Mouse (Mus musculus) CH12.LX (cell line): ENCODE data around the gene Fpgs. TPM values are rescaled to one million over a fixed set of nuclear protein-coding genes. Genes with fewer than 3 reads are reported as not detected.

Experiments
- DNase-seq: peaks from one replicate; pipeline ENCODE4 v3.0.0-alpha.2; 2013; ENCODE audit errors: extremely low read depth
- H3K27ac ChIP-seq: 2 replicates; pipeline ENCODE4 v1.5.1; 2012; ENCODE audit warnings: low read depth, mild to moderate bottlenecking, control low read depth, moderate library complexity; ENCODE audit not compliant: insufficient read depth
- H3K27me3 ChIP-seq: replicated peaks from 2 replicates; pipeline ENCODE3; 2012; ENCODE audit warnings: inconsistent platforms
- H3K36me3 ChIP-seq, 2 experiments: replicated peaks in 1 of 2; 2 replicates each; pipeline versions ENCODE3 to v1.6.1; 2012; ENCODE audit warnings: inconsistent platforms in 1 of 2, low read length in 1 of 2, mild to moderate bottlenecking in 1 of 2, mixed read lengths in 1 of 2, moderate library complexity in 1 of 2; ENCODE audit not compliant: control insufficient read depth in 1 of 2, insufficient read depth in 1 of 2
- H3K4me1 ChIP-seq, 2 experiments: 2 replicates each; pipeline ENCODE4 v1.6.1; 2012; ENCODE audit warnings: inconsistent platforms in 1 of 2, moderate library complexity in 1 of 2; ENCODE audit not compliant: insufficient read depth in 2 of 2, control insufficient read depth in 1 of 2
- H3K4me2 ChIP-seq: 2 replicates; pipeline ENCODE4 v1.6.1; 2012; ENCODE audit warnings: low read depth, mild to moderate bottlenecking, control low read depth; ENCODE audit not compliant: poor library complexity, insufficient read depth, severe bottlenecking
- H3K4me3 ChIP-seq, 3 experiments: fragments of 150-350 bp in 1 of 3; sonication (generic) in 1 of 3; replicated peaks in 1 of 3; 2 replicates each; pipeline versions ENCODE3 to v1.5.1; 2011 to 2012; ENCODE audit warnings: low read depth in 2 of 3, low read length in 2 of 3, mild to moderate bottlenecking in 2 of 3, moderate library complexity in 2 of 3, control low read depth in 1 of 3, improper control_type of control experiment in 1 of 3, inconsistent platforms in 1 of 3, mixed read lengths in 1 of 3; ENCODE audit not compliant: poor library complexity in 1 of 3
- H3K79me2 ChIP-seq: replicated peaks from 2 replicates; pipeline ENCODE4 v1.6.1; 2012; ENCODE audit warnings: mild to moderate bottlenecking, moderate library complexity; ENCODE audit not compliant: control insufficient read depth, poor library complexity, insufficient read depth, severe bottlenecking; ENCODE audit errors: extremely low read depth
- H3K9ac ChIP-seq: 2 replicates; pipeline ENCODE4 v1.6.1; 2012; ENCODE audit warnings: low read depth, mild to moderate bottlenecking, control low read depth, moderate library complexity; ENCODE audit not compliant: insufficient read depth
- H3K9me3 ChIP-seq: replicated peaks from 2 replicates; pipeline ENCODE3; 2012; ENCODE audit warnings: low read length, inconsistent platforms, mixed read lengths
- CHD2 ChIP-seq: IDR thresholded peaks from 2 replicates; pipeline ENCODE4 v1.6.1; 2011; ENCODE audit warnings: low read length, improper control_type of control experiment
- CTCF ChIP-seq, 2 experiments: IDR thresholded peaks in 1 of 2; conservative IDR thresholded peaks in 1 of 2; 2 replicates each; pipeline ENCODE4 v1.5.1; 2011 to 2012; ENCODE audit warnings: low read depth in 2 of 2, low read length in 2 of 2, improper control_type of control experiment in 1 of 2, inconsistent platforms in 1 of 2, mild to moderate bottlenecking in 1 of 2, moderate library complexity in 1 of 2
- E2F4 ChIP-seq: IDR thresholded peaks from 2 replicates; pipeline ENCODE4 v1.6.1; 2011; ENCODE audit warnings: low read depth, low read length, improper control_type of control experiment; ENCODE audit not compliant: insufficient replicate concordance
- ELF1 ChIP-seq: IDR thresholded peaks from 2 replicates; pipeline ENCODE4 v1.6.1; 2014; ENCODE audit warnings: low read depth, mild to moderate bottlenecking, inconsistent platforms, low read length, improper control_type of control experiment
- GABPA ChIP-seq: IDR thresholded peaks from 2 replicates; pipeline ENCODE4 v1.6.1; 2012; ENCODE audit warnings: low read depth, low read length, improper control_type of control experiment, inconsistent platforms; ENCODE audit not compliant: insufficient replicate concordance
- JUN ChIP-seq: IDR thresholded peaks from 2 replicates; pipeline ENCODE4 v1.6.1; 2011; ENCODE audit warnings: low read depth, mild to moderate bottlenecking, low read length, improper control_type of control experiment, moderate library complexity; ENCODE audit not compliant: insufficient read depth
- MAFK ChIP-seq: IDR thresholded peaks from 2 replicates; pipeline ENCODE4 v1.6.1; 2011; ENCODE audit warnings: low read length, improper control_type of control experiment; ENCODE audit not compliant: insufficient replicate concordance
- MAX ChIP-seq: IDR thresholded peaks from 2 replicates; pipeline ENCODE4 v1.6.1; 2011; ENCODE audit warnings: low read length, improper control_type of control experiment
- MEF2A ChIP-seq: IDR thresholded peaks from 2 replicates; pipeline ENCODE4 v1.6.1; 2014; ENCODE audit warnings: low read depth, mild to moderate bottlenecking, inconsistent platforms, low read length, improper control_type of control experiment, borderline replicate concordance
- PAX5 ChIP-seq: IDR thresholded peaks from 2 replicates; pipeline ENCODE4 v1.6.1; 2012; ENCODE audit warnings: low read length, inconsistent platforms, mixed read lengths
- RAD21 ChIP-seq: IDR thresholded peaks from 2 replicates; pipeline ENCODE4 v1.6.1; 2011; ENCODE audit warnings: low read depth, mild to moderate bottlenecking, low read length, improper control_type of control experiment, moderate library complexity
- SIN3A ChIP-seq: IDR thresholded peaks from 2 replicates; pipeline ENCODE4 v1.6.1; 2012; ENCODE audit warnings: low read length, improper control_type of control experiment, inconsistent platforms
- TCF12 ChIP-seq: IDR thresholded peaks from 2 replicates; pipeline ENCODE4 v1.6.1; 2014; ENCODE audit warnings: low read depth, mild to moderate bottlenecking, inconsistent platforms, low read length, improper control_type of control experiment
- ZNF384 ChIP-seq: IDR thresholded peaks from 2 replicates; pipeline ENCODE4 v1.6.1; 2012; ENCODE audit warnings: low read depth, low read length, improper control_type of control experiment, inconsistent platforms
- dilution Hi-C: fragments of 300-500 bp; cut with MboI; formaldehyde crosslinking; loops from 2 replicates; pipeline ENCODE4 v1.14.3; 2020; ENCODE audit warnings: low sequenced_read_pairs; ENCODE audit not compliant: extremely low pct_unique_long_range_greater_than_20kb, extremely low pct_ligation_motif_present
- in situ Hi-C: fragments of 300-500 bp; cut with MboI; formaldehyde crosslinking; loops from 3 replicates; pipeline ENCODE4 v1.14.3; 2019; ENCODE audit warnings: low sequenced_read_pairs, low pct_ligation_motif_present, low pct_unique_long_range_greater_than_20kb, mixed read lengths
- polyA plus RNA-seq: library from polyadenylated mRNA; unstranded; fragments of >175 nt; gene quantifications from 2 replicates; pipeline ENCODE4 v1.2.1, GENCODE M21; 2012; ENCODE audit warnings: low read depth; ENCODE audit not compliant: insufficient read length
- total RNA-seq, 2 experiments: library from RNA; depleted of rRNA; stranded (reverse); fragments of 300-350 nt in 1 of 2; fragments of >200 nt in 1 of 2; gene quantifications; 2 replicates each; pipeline ENCODE4 v1.2.3; 2012 to 2014

Gene Fpgs
- total and polyA plus RNA-seq, 3 experiments: 31.8 to 59.2 (median 41.8) TPM

GRCm38 (mm10) chr2:32634277-32635105 lies 69.5 kb downstream of the Fpgs start:
- in situ Hi-C loops (loop anchor here (5.0 kb wide), 2 partner anchors 38 to 123 kb away; partner anchors contain the start of gene Tor2a), dilution Hi-C loops (no loop called here)
- Histone ChIP-seq H3K9ac (no peak overlapping the region), H3K79me2 (no peaks in the 10 kb centered on the region), H3K4me1 (peaks cover 8 to 36% of the 10 kb centered on the region in 2 experiments), H3K27ac (no peak overlapping the region), H3K27me3 (no peaks in the 10 kb centered on the region), H3K36me3 (peaks cover 0 to 2% of the 10 kb centered on the region in 2 experiments), H3K4me3 (no peak overlapping the region), H3K4me2 (no peak overlapping the region), H3K9me3 (no peaks in the 10 kb centered on the region)
- no peak for TF ChIP-seq CTCF (conservative IDR thresholded peaks at IDR 0.05 in 1 of 2, IDR thresholded peaks at IDR 0.05 in 1 of 2; ENCODE audit: low read depth in 2 of 2, low read length in 2 of 2)
- TF ChIP-seq MEF2A: no peak
- TF ChIP-seq GABPA: no peak
- no peak for TF ChIP-seq JUN
- no peak for TF ChIP-seq ELF1
- no peak for DNase-seq

- no peaks in the 10 kb centered on the region for H3K27me3 ChIP-seq
- no peaks in the 10 kb centered on the region for H3K9me3 ChIP-seq
- dilution Hi-C loops: no loop called here
- H3K4me1 ChIP-seq: peaks cover 12 to 38% of the 10 kb centered on the region in 2 experiments
- H3K4me3 ChIP-seq: no peak overlapping the region
- H3K36me3 ChIP-seq: peaks cover 0 to 2% of the 10 kb centered on the region in 2 experiments
- DNase-seq: no peak
- H3K4me2 ChIP-seq: no peak overlapping the region
- no peak overlapping the region for H3K27ac ChIP-seq
- in situ Hi-C loops: loop anchor here (5.0 kb wide), 2 partner anchors 39 to 124 kb away; partner anchors contain the start of gene Tor2a
- no peaks in the 10 kb centered on the region for H3K79me2 ChIP-seq
- TF ChIP-seq MAFK: no peak
- no peak for TF ChIP-seq E2F4
- TF ChIP-seq CHD2: no peak
- no peak for TF ChIP-seq TCF12
- TF ChIP-seq SIN3A: no peak
- TF ChIP-seq PAX5: no peak
- TF ChIP-seq MAX: no peak
- no peak for TF ChIP-seq ZNF384
- TF ChIP-seq RAD21: no peak
- no peak overlapping the region for H3K9ac ChIP-seq
These were observed 70.3 kb downstream of the Fpgs start for GRCm38 (mm10) chr2:32633660-32634059.

Other genes with a start within 250 kb of the Fpgs start
- gene Fam102a, start 168.8 kb downstream of the Fpgs start, total RNA-seq (2012; rRNA removed): 3.8 and 5.1 TPM in 2 replicates
- 1.3 and 1.7 TPM in 2 replicates for gene Fam102a, start 168.8 kb downstream of the Fpgs start, total RNA-seq (2014; rRNA removed)
- 6.7 and 7.8 TPM in 2 replicates for gene Fam102a, start 168.8 kb downstream of the Fpgs start, polyA plus RNA-seq
- 30.9 and 38.1 TPM in 2 replicates for gene Dpm2, start 133.3 kb downstream of the Fpgs start, total RNA-seq (2012; rRNA removed)
- 29.8 and 33.8 TPM in 2 replicates for gene Dpm2, start 133.3 kb downstream of the Fpgs start, total RNA-seq (2014; rRNA removed)
- 63.6 and 65.7 TPM in 2 replicates for gene Dpm2, start 133.3 kb downstream of the Fpgs start, polyA plus RNA-seq
- 0.64 and 1.3 TPM in 2 replicates for gene Pip5kl1, start 129.3 kb downstream of the Fpgs start, total RNA-seq (2012; rRNA removed)
- gene Pip5kl1, start 129.3 kb downstream of the Fpgs start, total RNA-seq (2014; rRNA removed): 0.28 TPM in 1 of 2 replicates, not detected in the other
- 0.57 and 0.82 TPM in 2 replicates for gene Pip5kl1, start 129.3 kb downstream of the Fpgs start, polyA plus RNA-seq
- gene 9430097D07Rik, start 128.5 kb downstream of the Fpgs start, total RNA-seq (2012; rRNA removed): 0.13 TPM in 1 of 2 replicates, not detected in the other
- not detected in 2 replicates for gene 9430097D07Rik, start 128.5 kb downstream of the Fpgs start, total RNA-seq (2014; rRNA removed)
- gene 9430097D07Rik, start 128.5 kb downstream of the Fpgs start, polyA plus RNA-seq: not detected in 2 replicates
- gene St6galnac4, start 117.0 kb downstream of the Fpgs start, total RNA-seq (2012; rRNA removed): 51.9 and 57.4 TPM in 2 replicates
- gene St6galnac4, start 117.0 kb downstream of the Fpgs start, total RNA-seq (2014; rRNA removed): 45.9 and 58.3 TPM in 2 replicates
- 81.7 and 87.0 TPM in 2 replicates for gene St6galnac4, start 117.0 kb downstream of the Fpgs start, polyA plus RNA-seq
- 13.9 and 14.3 TPM in 2 replicates for gene St6galnac6, start 104.4 kb downstream of the Fpgs start, total RNA-seq (2012; rRNA removed)
- gene St6galnac6, start 104.4 kb downstream of the Fpgs start, total RNA-seq (2014; rRNA removed): 12.9 and 13.2 TPM in 2 replicates
- 10.7 and 13.3 TPM in 2 replicates for gene St6galnac6, start 104.4 kb downstream of the Fpgs start, polyA plus RNA-seq
- gene Ak1, start 82.4 kb downstream of the Fpgs start, total RNA-seq (2012; rRNA removed): 2.9 and 3.9 TPM in 2 replicates
- gene Ak1, start 82.4 kb downstream of the Fpgs start, total RNA-seq (2014; rRNA removed): 1.4 TPM in 2 replicates
- 1.5 and 2.8 TPM in 2 replicates for gene Ak1, start 82.4 kb downstream of the Fpgs start, polyA plus RNA-seq
- 0.13 TPM in 2 replicates for gene Eng, start 57.5 kb downstream of the Fpgs start, total RNA-seq (2012; rRNA removed)
- gene Eng, start 57.5 kb downstream of the Fpgs start, total RNA-seq (2014; rRNA removed): 0.08 TPM in 1 of 2 replicates, not detected in the other
- gene Eng, start 57.5 kb downstream of the Fpgs start, polyA plus RNA-seq: 0.44 and 0.47 TPM in 2 replicates
- 41.7 and 45.2 TPM in 2 replicates for gene Cdk9, start 8.9 kb upstream of the Fpgs start, total RNA-seq (2012; rRNA removed)
- 72.1 and 73.7 TPM in 2 replicates for gene Cdk9, start 8.9 kb upstream of the Fpgs start, total RNA-seq (2014; rRNA removed)
- 136 and 138 TPM in 2 replicates for gene Cdk9, start 8.9 kb upstream of the Fpgs start, polyA plus RNA-seq
- gene Sh2d3c, start 16.9 kb upstream of the Fpgs start, total RNA-seq (2012; rRNA removed): 10.2 and 11.1 TPM in 2 replicates
- gene Sh2d3c, start 16.9 kb upstream of the Fpgs start, total RNA-seq (2014; rRNA removed): 4.8 and 5.1 TPM in 2 replicates
- 22.0 and 25.8 TPM in 2 replicates for gene Sh2d3c, start 16.9 kb upstream of the Fpgs start, polyA plus RNA-seq
- not detected in 2 replicates for gene 6330409D20Rik, start 36.9 kb upstream of the Fpgs start, total RNA-seq (2012; rRNA removed)
- gene 6330409D20Rik, start 36.9 kb upstream of the Fpgs start, total RNA-seq (2014; rRNA removed): not detected in 2 replicates
- gene 6330409D20Rik, start 36.9 kb upstream of the Fpgs start, polyA plus RNA-seq: 0.41 and 0.46 TPM in 2 replicates
- 49.9 and 53.8 TPM in 2 replicates for gene Tor2a, start 53.1 kb upstream of the Fpgs start, total RNA-seq (2012; rRNA removed)
- gene Tor2a, start 53.1 kb upstream of the Fpgs start, total RNA-seq (2014; rRNA removed): 37.5 and 41.4 TPM in 2 replicates
- 28.5 and 33.3 TPM in 2 replicates for gene Tor2a, start 53.1 kb upstream of the Fpgs start, polyA plus RNA-seq
- gene Ttc16, start 71.5 kb upstream of the Fpgs start, total RNA-seq (2012; rRNA removed): 0.81 and 0.97 TPM in 2 replicates
- gene Ttc16, start 71.5 kb upstream of the Fpgs start, total RNA-seq (2014; rRNA removed): 0.11 TPM in 1 of 2 replicates, not detected in the other
- 0.24 TPM in 1 of 2 replicates, not detected in the other for gene Ttc16, start 71.5 kb upstream of the Fpgs start, polyA plus RNA-seq
- gene Ptrh1, start 71.6 kb upstream of the Fpgs start, total RNA-seq (2012; rRNA removed): 9.2 and 11.1 TPM in 2 replicates
- gene Ptrh1, start 71.6 kb upstream of the Fpgs start, total RNA-seq (2014; rRNA removed): 1.4 and 1.7 TPM in 2 replicates
- 4.6 and 6.9 TPM in 2 replicates for gene Ptrh1, start 71.6 kb upstream of the Fpgs start, polyA plus RNA-seq
- gene Cfap157, start 80.3 kb upstream of the Fpgs start, total RNA-seq (2012; rRNA removed): not detected in 2 replicates
- not detected in 2 replicates for gene Cfap157, start 80.3 kb upstream of the Fpgs start, total RNA-seq (2014; rRNA removed)
- 0.23 and 0.67 TPM in 2 replicates for gene Cfap157, start 80.3 kb upstream of the Fpgs start, polyA plus RNA-seq
- 1.4 and 2.5 TPM in 2 replicates for gene Stxbp1, start 143.1 kb upstream of the Fpgs start, total RNA-seq (2012; rRNA removed)
- 1.5 and 1.6 TPM in 2 replicates for gene Stxbp1, start 143.1 kb upstream of the Fpgs start, total RNA-seq (2014; rRNA removed)
- 8.3 and 10.4 TPM in 2 replicates for gene Stxbp1, start 143.1 kb upstream of the Fpgs start, polyA plus RNA-seq
- gene Fam129b, start 172.0 kb upstream of the Fpgs start, total RNA-seq (2012; rRNA removed): 0.55 and 0.80 TPM in 2 replicates
- 0.19 and 0.26 TPM in 2 replicates for gene Fam129b, start 172.0 kb upstream of the Fpgs start, total RNA-seq (2014; rRNA removed)
- gene Fam129b, start 172.0 kb upstream of the Fpgs start, polyA plus RNA-seq: 0.49 and 0.50 TPM in 2 replicates